Mouse (Mus musculus): ENCODE measurements at regions not wholly inside any gene's neighbourhood (a gene's known extent, or its start where the extent isn't known, plus 50 kb on each side); places are given as distances from the start of the nearest gene placed in this dataset.

DNA sequence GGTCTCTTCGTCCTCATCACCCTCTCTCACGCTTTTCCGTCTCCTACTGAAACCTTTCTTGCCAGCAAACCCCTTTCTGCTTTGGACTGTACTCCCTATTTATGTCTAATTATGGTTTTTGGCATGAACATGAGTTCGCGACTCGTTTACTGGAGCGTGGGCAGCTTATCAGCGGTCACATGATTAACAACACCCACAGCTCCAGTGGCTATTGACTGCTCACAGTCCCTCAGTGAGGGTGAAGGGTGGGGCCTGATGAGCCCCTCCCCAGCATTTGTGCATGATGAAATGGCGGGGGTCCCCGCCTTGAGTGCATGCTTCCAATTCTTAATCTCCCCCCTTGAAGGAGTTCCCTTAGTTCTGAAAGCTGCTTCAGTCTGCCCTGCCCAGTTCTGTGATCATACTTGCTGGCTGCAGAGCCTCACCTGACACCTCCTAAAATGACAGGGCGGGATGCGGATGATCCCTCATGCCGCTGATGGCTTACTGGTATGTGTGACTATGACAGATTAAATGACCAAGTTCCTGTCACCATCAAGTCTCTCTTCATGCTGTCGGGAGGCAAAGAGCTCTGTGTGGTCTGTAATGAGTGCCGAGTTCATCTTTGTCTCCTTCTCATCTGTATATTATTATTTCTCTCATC lies 125.7 kb upstream of the Tut7 start:
- TF ChIP-seq CTCF (IDR thresholded peaks at IDR 0.05; ENCODE audit: low read depth): no peak
- no peak for TF ChIP-seq EP300 (optimal IDR thresholded peaks at IDR 0.05)
